ENCODE assay signal across 9 mouse cellular contexts in genomic region chr8:61316813-61317534, GRCm38 (mm10).
A peak's percentile ranks its signal among the peaks of the same experiment; 100 is the strongest.
DNase-seq lines count a peak whose midpoint lies in the region; ATAC-seq lines count a peak whose summit lies in the region.
"Had no signal": no experiment of that assay in that cellular context is flagged by ENCODE, and none has a peak within 500 bp of the region (broad histone marks: within the 10 kb centered on the region; RNA-seq: fewer than 3 reads in every experiment).

No protein-coding gene starts in this region.

- H3K27ac ChIP-seq in hindbrain, embryonic 12.5 days = peak overlapping the region; percentile 55; the same call in 1 of the 2 replicates
- no peak overlapping the region for H3K27ac ChIP-seq in hindbrain, embryonic 10.5 days
- peak overlapping the region; percentile 95 for H3K27ac ChIP-seq in brown adipose tissue, adult 24 weeks (replicated peaks; ENCODE audit: low read depth, low read length)
- H3K27ac ChIP-seq in hindbrain, embryonic 14.5 days = peak overlapping the region; percentile 20
- no peak overlapping the region for H3K27ac ChIP-seq in midbrain, embryonic 11.5 days (ENCODE audit: low read depth, low read length)

- no peak overlapping the region for H3K4me3 ChIP-seq in hindbrain, embryonic 12.5 days
- H3K4me3 ChIP-seq in hindbrain, embryonic 10.5 days = no peak overlapping the region
- H3K4me3 ChIP-seq in brown adipose tissue, adult 24 weeks (ENCODE audit: insufficient read depth, low read depth, low read length) = no peak overlapping the region; the same call in 1 of the 2 replicates
- no peak overlapping the region for H3K4me3 ChIP-seq in hindbrain, embryonic 14.5 days (replicated peaks; ENCODE audit: low read length)
- H3K4me3 ChIP-seq in midbrain, embryonic 11.5 days (ENCODE audit: low read depth, low read length) = no peak overlapping the region

- ATAC-seq in hindbrain, embryonic 12.5 days (ENCODE audit: low FRiP score) = no peak
- ATAC-seq in hindbrain, embryonic 14.5 days (ENCODE audit: low FRiP score) = peak; percentile 64; the same call in 1 of the 2 replicates
- ATAC-seq in midbrain, embryonic 11.5 days (ENCODE audit: low FRiP score) = 0 out of 2 replicates have a peak, but pooled peaks have one; percentile 39

- no peak overlapping the region for H3K4me2 ChIP-seq in hindbrain, embryonic 12.5 days (replicated peaks)
- H3K4me2 ChIP-seq in hindbrain, embryonic 14.5 days (replicated peaks) = no peak overlapping the region
- no peak overlapping the region for H3K4me2 ChIP-seq in midbrain, embryonic 11.5 days

- H3K9ac ChIP-seq in hindbrain, embryonic 12.5 days = no peak overlapping the region
- H3K9ac ChIP-seq in hindbrain, embryonic 14.5 days = no peak overlapping the region
- no peak overlapping the region for H3K9ac ChIP-seq in midbrain, embryonic 11.5 days (ENCODE audit: low read length)

- H3K9me3 ChIP-seq in hindbrain, embryonic 12.5 days (replicated peaks) = no peaks in the 10 kb centered on the region
- peaks cover 8% of the 10 kb centered on the region; the same call in 1 of the 2 replicates for H3K9me3 ChIP-seq in hindbrain, embryonic 10.5 days
- H3K9me3 ChIP-seq in hindbrain, embryonic 14.5 days (ENCODE audit: control insufficient read depth, low read length) = no peaks in the 10 kb centered on the region
- H3K9me3 ChIP-seq in midbrain, embryonic 11.5 days (ENCODE audit: control insufficient read depth, low read length) = no peaks in the 10 kb centered on the region

- DNase-seq in hindbrain, embryonic 10.5 days (ENCODE audit: low spot score) = no peak
- DNase-seq in hindbrain, embryonic 14.5 days (ENCODE audit: low spot score) = no peak
- DNase-seq in midbrain, embryonic 11.5 days (ENCODE audit: low spot score, missing footprints) = no peak
- no peak for DNase-seq in frontal cortex, postnatal 36 days (ENCODE audit: low spot score in 2 of 2)
- no peak for DNase-seq in urinary bladder, postnatal 36 days (ENCODE audit: low spot score in 2 of 2)
- DNase-seq in cerebellum, adult 8-10 months = no peak
- DNase-seq: adrenal gland, postnatal 14 days had no signal

- no peaks in the 10 kb centered on the region for H3K27me3 ChIP-seq in hindbrain, embryonic 12.5 days
- H3K27me3 ChIP-seq in hindbrain, embryonic 10.5 days (ENCODE audit: insufficient read depth, poor library complexity, severe bottlenecking) = no peaks in the 10 kb centered on the region
- no peaks in the 10 kb centered on the region for H3K27me3 ChIP-seq in hindbrain, embryonic 14.5 days (ENCODE audit: control insufficient read depth, insufficient read depth, low read length)
- no peaks in the 10 kb centered on the region for H3K27me3 ChIP-seq in midbrain, embryonic 11.5 days (ENCODE audit: control insufficient read depth, insufficient read depth, low read length)

- 0 out of 2 replicates have a peak, but pooled peaks cover 9% of the 10 kb centered on the region for H3K4me1 ChIP-seq in hindbrain, embryonic 12.5 days
- H3K4me1 ChIP-seq in hindbrain, embryonic 10.5 days (replicated peaks) = peaks cover 21% of the 10 kb centered on the region; the same call in 1 of the 2 replicates
- peaks cover 22% of the 10 kb centered on the region for H3K4me1 ChIP-seq in brown adipose tissue, adult 24 weeks (ENCODE audit: control insufficient read depth, insufficient read depth, insufficient read length, low read length)
- peaks cover 6% of the 10 kb centered on the region; the same call in 1 of the 2 replicates for H3K4me1 ChIP-seq in hindbrain, embryonic 14.5 days (replicated peaks; ENCODE audit: control insufficient read depth, insufficient read depth, low read length)
- no peaks in the 10 kb centered on the region for H3K4me1 ChIP-seq in midbrain, embryonic 11.5 days (ENCODE audit: control insufficient read depth, insufficient read depth, low read length)

- 56% methylated on average over 10 of the region's 10 CpGs for WGBS in hindbrain, embryonic 12.5 days
- WGBS in hindbrain, embryonic 10.5 days = 78% methylated on average over 10 of the region's 10 CpGs
- 55% methylated on average over 10 of the region's 10 CpGs for WGBS in hindbrain, embryonic 14.5 days
- 68% methylated on average over 10 of the region's 10 CpGs for WGBS in midbrain, embryonic 11.5 days

- no peaks in the 10 kb centered on the region for H3K36me3 ChIP-seq in hindbrain, embryonic 12.5 days
- peaks cover 7% of the 10 kb centered on the region; the same call in 1 of the 2 replicates for H3K36me3 ChIP-seq in hindbrain, embryonic 10.5 days
- no peaks in the 10 kb centered on the region for H3K36me3 ChIP-seq in hindbrain, embryonic 14.5 days (replicated peaks; ENCODE audit: control insufficient read depth, insufficient read depth)
- H3K36me3 ChIP-seq in midbrain, embryonic 11.5 days (ENCODE audit: control insufficient read depth, insufficient read depth, low read length) = no peaks in the 10 kb centered on the region

Comparison
In these comparisons a context has a peak if more than half of its experiments do, and no peak if none do; other contexts are left out.
1. H3K27ac ChIP-seq: peak in hindbrain, embryonic 12.5 days (single experiment), brown adipose tissue, adult 24 weeks (single experiment) and hindbrain, embryonic 14.5 days (single experiment); none in hindbrain, embryonic 10.5 days (single experiment) and midbrain, embryonic 11.5 days (single experiment).